Mouse (Mus musculus) liver, postnatal 0 days (tissue): ENCODE results near the gene Frmpd2. TPM values are rescaled to one million over a fixed set of nuclear protein-coding genes. Genes with fewer than 3 reads are reported as not detected.

ENCODE experiments used
- ATAC-seq: fragments of 200-750 bp; cut with Nextera tagmentation; 2 replicates; pipeline ENCODE4 v1.8.0; 2017; ENCODE audit warnings: mild to moderate bottlenecking, moderate library complexity
- DNase-seq: peaks from one replicate; pipeline ENCODE4 v3.0.0-alpha.2; 2016
- H3K27ac ChIP-seq: fragments of 300-500 bp; sonication (generic); 2 replicates; pipeline ENCODE4 v1.5.1; 2014; ENCODE audit warnings: antibody characterized with exemption, moderate library complexity, mild to moderate bottlenecking, low read depth
- H3K27me3 ChIP-seq: fragments of 300-500 bp; sonication (generic); 2 replicates; pipeline ENCODE4 v1.6.1; 2014; ENCODE audit warnings: low read length, control low read depth, mixed read lengths; ENCODE audit not compliant: insufficient read depth
- H3K36me3 ChIP-seq: fragments of 300-500 bp; sonication (generic); replicated peaks from 2 replicates; pipeline ENCODE4 v1.6.1; 2014; ENCODE audit warnings: mild to moderate bottlenecking, control low read depth, low read length, moderate library complexity, mixed read lengths; ENCODE audit not compliant: insufficient read depth
- H3K4me1 ChIP-seq: fragments of 300-500 bp; sonication (generic); 2 replicates; pipeline ENCODE4 v1.6.1; 2014; ENCODE audit warnings: antibody characterized with exemption, mild to moderate bottlenecking, control low read depth; ENCODE audit not compliant: insufficient read depth
- H3K4me2 ChIP-seq: fragments of 300-500 bp; sonication (generic); 2 replicates; pipeline ENCODE4 v1.6.1; 2014; ENCODE audit warnings: low read depth, mild to moderate bottlenecking, low read length, moderate library complexity, mixed read lengths
- H3K4me3 ChIP-seq: fragments of 300-500 bp; sonication (generic); 2 replicates; pipeline ENCODE4 v1.5.1; 2014; ENCODE audit warnings: low read depth, low read length
- H3K9ac ChIP-seq: fragments of 300-500 bp; sonication (generic); replicated peaks from 2 replicates; pipeline ENCODE4 v1.6.1; 2014; ENCODE audit warnings: mild to moderate bottlenecking, moderate library complexity
- H3K9me3 ChIP-seq: fragments of 300-500 bp; sonication (generic); 2 replicates; pipeline ENCODE4 v1.6.1; 2016; ENCODE audit warnings: mild to moderate bottlenecking, control low read depth, low read length, mixed read lengths
- CTCF ChIP-seq: sonication (generic); IDR thresholded peaks from 2 replicates; pipeline ENCODE4 v1.5.1; 2016; ENCODE audit warnings: antibody characterized with exemption, low read depth
- EP300 ChIP-seq: IDR thresholded peaks from 2 replicates; pipeline ENCODE4 v1.6.1; 2016; ENCODE audit warnings: antibody characterized with exemption, low read depth, mild to moderate bottlenecking
- WGBS: fragments of 180-500 bp; shearing (Covaris S2); extraction: QIAGEN DNeasy Blood & Tissue Kit; methylation state at CpG from one replicate; pipeline ENCODE4 v1.1.7; 2014; ENCODE audit not compliant: insufficient replicate concordance; 5-methylcytosine and 5-hydroxymethylcytosine counted together
- polyA plus RNA-seq: library from polyadenylated mRNA; unstranded; fragments of >200 nt; fragmentation: Nextera tagmentation; extraction: Ambion mirVana; gene quantifications from 2 replicates; pipeline ENCODE4 v1.2.1, GENCODE M21; 2015

The Frmpd2 gene
- polyA plus RNA-seq, 1 experiment from 2014 or later = not detected

GRCm38 (mm10) chr14:33521538-33521937 lies 50.0 kb downstream of the Frmpd2 start:
- 29% methylated on average over 3 of the region's 3 CpGs for WGBS
- Histone ChIP-seq H3K36me3 (no peaks in the 10 kb centered on the region), H3K4me3 (no peak overlapping the region), H3K9me3 (no peaks in the 10 kb centered on the region), H3K4me2 (no peak overlapping the region), H3K9ac (no peak overlapping the region), H3K27me3 (no peaks in the 10 kb centered on the region), H3K27ac (no peak overlapping the region), H3K4me1 (no peaks in the 10 kb centered on the region)
- DNase-seq = no peak
- no peak for TF ChIP-seq CTCF
- TF ChIP-seq EP300 = no peak
- no peak for ATAC-seq

- H3K4me3 ChIP-seq = no peak overlapping the region
- no peaks in the 10 kb centered on the region for H3K27me3 ChIP-seq
- H3K36me3 ChIP-seq = no peaks in the 10 kb centered on the region
- H3K9ac ChIP-seq = no peak overlapping the region
- no peaks in the 10 kb centered on the region for H3K9me3 ChIP-seq
- H3K4me1 ChIP-seq = no peaks in the 10 kb centered on the region
- 58% methylated on average over 12 of the region's 12 CpGs for WGBS
- no peak overlapping the region for H3K4me2 ChIP-seq
- DNase-seq (no peak), ATAC-seq (no peak)
- no peak for TF ChIP-seq CTCF
- TF ChIP-seq EP300 = no peak
- no peak overlapping the region for H3K27ac ChIP-seq
Observed at GRCm38 (mm10) chr14:33525272-33525983, 53.9 kb downstream of the Frmpd2 start.

GRCm38 (mm10) chr14:33526621-33527020 lies 55.1 kb downstream of the Frmpd2 start:
- WGBS = 50% methylated on average over 2 of the region's 2 CpGs
- Histone ChIP-seq H3K4me1 (no peaks in the 10 kb centered on the region), H3K4me2 (no peak overlapping the region), H3K9ac (no peak overlapping the region), H3K27me3 (no peaks in the 10 kb centered on the region), H3K9me3 (no peaks in the 10 kb centered on the region), H3K4me3 (no peak overlapping the region), H3K27ac (no peak overlapping the region), H3K36me3 (no peaks in the 10 kb centered on the region)
- ATAC-seq (no peak), DNase-seq (no peak)
- TF ChIP-seq CTCF (no peak), EP300 (no peak)

DNA sequence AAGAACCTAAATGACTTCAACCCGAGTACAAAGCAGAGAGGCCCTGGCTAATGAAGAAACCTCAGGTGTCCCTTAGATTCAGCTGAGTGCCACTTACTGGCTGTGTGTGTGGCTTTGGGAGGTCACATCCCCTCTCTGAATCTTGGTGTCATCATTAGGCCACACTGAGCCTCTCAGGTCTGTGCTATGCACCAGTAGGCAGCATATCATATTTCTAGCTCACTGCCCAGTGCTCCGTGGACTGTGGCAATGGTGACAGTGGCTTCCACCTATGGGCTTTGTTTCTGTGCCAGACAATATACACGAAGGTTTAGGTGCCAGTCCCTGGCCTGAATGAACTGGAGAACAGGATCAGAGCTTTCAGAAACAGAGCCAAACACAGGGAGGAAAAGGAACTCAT lies 56.4 kb downstream of the Frmpd2 start:
- 55% methylated on average over 3 of the region's 3 CpGs for WGBS
- H3K9me3 ChIP-seq = no peaks in the 10 kb centered on the region
- H3K4me2 ChIP-seq = no peak overlapping the region
- H3K36me3 ChIP-seq = no peaks in the 10 kb centered on the region
- no peaks in the 10 kb centered on the region for H3K4me1 ChIP-seq
- no peak overlapping the region for H3K27ac ChIP-seq
- H3K4me3 ChIP-seq = no peak overlapping the region
- DNase-seq (no peak), ATAC-seq (no peak)
- no peaks in the 10 kb centered on the region for H3K27me3 ChIP-seq
- H3K9ac ChIP-seq = no peak overlapping the region
- TF ChIP-seq CTCF (no peak), EP300 (no peak)

- Histone ChIP-seq H3K4me2 (no peak overlapping the region), H3K27ac (no peak overlapping the region), H3K36me3 (no peaks in the 10 kb centered on the region), H3K4me1 (no peaks in the 10 kb centered on the region), H3K27me3 (no peaks in the 10 kb centered on the region), H3K9ac (no peak overlapping the region), H3K9me3 (no peaks in the 10 kb centered on the region), H3K4me3 (no peak overlapping the region)
- 73% methylated on average over 8 of the region's 8 CpGs for WGBS
- DNase-seq (no peak), ATAC-seq (no peak)
- TF ChIP-seq CTCF = no peak
- TF ChIP-seq EP300 = no peak
Observed at GRCm38 (mm10) chr14:33531331-33531912, 59.9 kb downstream of the Frmpd2 start.

DNA sequence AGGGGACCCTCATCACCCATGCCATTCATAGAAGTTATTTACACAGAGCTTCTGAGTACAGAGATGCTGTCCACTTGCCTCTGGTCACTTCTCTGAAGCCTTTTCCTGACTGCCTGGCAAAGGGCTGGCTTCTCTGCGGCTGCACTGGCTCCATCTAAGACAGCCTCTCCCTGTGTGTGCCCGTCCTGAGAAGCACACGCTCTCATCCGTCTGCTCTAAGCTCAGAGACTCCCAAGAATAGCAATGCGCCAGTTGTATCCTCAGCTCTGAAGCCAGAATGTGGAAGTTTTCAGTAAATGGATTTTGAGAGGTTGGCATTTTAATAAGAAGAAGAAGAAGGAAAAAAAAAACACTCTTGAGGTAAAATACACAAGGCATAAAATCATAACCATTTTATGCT lies 61.3 kb downstream of the Frmpd2 start:
- H3K9ac ChIP-seq = no peak overlapping the region
- ATAC-seq = no peak
- DNase-seq = no peak

More for the DNA sequence above, 61.3 kb downstream of the Frmpd2 start:
- Histone ChIP-seq H3K27me3 (no peaks in the 10 kb centered on the region), H3K4me3 (no peak overlapping the region), H3K9me3 (no peaks in the 10 kb centered on the region), H3K36me3 (no peaks in the 10 kb centered on the region), H3K4me2 (no peak overlapping the region), H3K4me1 (no peaks in the 10 kb centered on the region), H3K27ac (no peak overlapping the region)
- WGBS = 75% methylated on average over 5 of the region's 5 CpGs
- no peak for TF ChIP-seq EP300
- TF ChIP-seq CTCF = no peak
